Mouse (Mus musculus): Measurements from ENCODE around the gene Dyrk1b.
"Not testable (repeated sequence)": the region's sequence is repeated elsewhere in the genome, so short reads cannot be mapped to it uniquely, and the experiment has no call there.

Dyrk1b gene

GRCm38 (mm10) chr7:28179228-28179627 is at the start of gene Dyrk1b:
Gene Dyrk1b, plus strand, starts transcription at chr7:28179469.
- peak; percentile 99 for DNase-seq (ENCODE audit: low read depth, low spot score)

DNA sequence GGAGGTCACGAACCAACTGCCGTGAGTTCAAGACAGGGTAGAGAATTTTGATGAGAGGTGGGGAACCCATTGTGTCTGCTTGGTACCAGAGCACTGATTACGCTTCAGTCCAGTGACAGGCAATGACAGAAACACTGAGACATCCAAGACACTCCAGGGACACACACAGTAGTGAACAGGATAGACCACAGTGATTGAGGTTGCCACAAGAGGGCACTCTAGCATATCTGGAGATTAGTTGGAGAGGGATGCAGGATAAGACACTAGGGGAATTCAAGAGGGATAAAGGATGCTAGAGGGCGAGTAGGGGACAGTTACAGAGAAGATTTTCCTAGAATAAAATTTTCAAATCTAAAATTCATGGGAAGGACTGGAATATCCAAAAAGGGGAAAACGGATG is 41.7 kb upstream of the Dyrk1b start:
- peak; percentile 60 for DNase-seq (ENCODE audit: low read depth, low spot score)

GRCm38 (mm10) chr7:28148263-28148662 is 31.0 kb upstream of the Dyrk1b start:
- DNase-seq (ENCODE audit: low read depth, low spot score), result peak; percentile 74

DNA sequence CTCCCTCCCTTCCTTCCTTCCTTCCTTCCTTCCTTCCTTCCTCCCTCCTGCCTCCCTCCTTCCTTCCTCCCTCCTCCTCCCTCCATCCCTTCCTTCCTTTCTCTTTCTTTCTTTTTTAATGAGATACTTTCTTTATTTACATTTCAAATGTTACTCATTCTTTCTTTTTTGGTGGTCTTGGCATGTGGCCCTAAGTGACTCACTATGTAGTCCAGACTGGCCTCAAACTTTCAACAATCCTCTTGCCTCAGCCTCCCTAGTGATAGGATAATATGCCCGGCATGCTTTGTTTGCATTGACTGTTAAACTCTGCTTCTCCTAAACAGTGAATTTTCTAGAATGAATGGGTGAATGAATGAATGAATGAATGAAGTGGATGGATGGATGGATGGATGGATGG is 29.4 kb upstream of the Dyrk1b start:
- no peak for DNase-seq (ENCODE audit: low read depth, low spot score)

DNA sequence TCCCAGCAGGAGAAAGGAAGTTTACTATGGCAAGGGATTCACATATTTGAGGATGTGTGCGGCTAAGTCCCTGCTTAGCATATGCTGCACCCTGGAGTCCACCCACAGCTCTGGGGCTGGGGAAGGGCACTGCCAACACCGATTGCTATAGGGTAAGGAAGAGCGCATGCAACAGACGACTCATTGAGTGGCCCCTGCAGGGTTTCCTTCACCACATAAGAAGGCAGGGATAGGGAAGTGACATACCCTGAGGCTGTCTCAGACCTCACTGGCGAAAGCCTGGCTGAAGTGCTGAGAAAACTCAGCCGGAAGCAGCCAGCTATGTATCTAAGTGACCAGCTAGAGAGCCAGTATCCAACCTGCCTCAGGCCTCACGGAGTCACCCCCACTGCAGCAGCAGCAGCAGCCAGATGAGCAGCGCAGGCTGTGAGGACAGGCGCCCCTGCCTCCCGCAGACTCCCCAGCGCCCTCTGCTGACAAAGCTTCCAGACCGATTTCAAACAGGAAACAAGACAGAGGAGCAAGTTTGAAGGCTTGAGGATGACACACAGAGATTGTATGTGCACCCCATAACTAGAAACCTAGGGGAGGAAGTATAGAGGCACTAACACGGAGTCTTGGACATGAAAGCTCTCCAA is 27.6 kb upstream of the Dyrk1b start:
- peak; percentile 32 for DNase-seq (ENCODE audit: low read depth, low spot score)

DNA sequence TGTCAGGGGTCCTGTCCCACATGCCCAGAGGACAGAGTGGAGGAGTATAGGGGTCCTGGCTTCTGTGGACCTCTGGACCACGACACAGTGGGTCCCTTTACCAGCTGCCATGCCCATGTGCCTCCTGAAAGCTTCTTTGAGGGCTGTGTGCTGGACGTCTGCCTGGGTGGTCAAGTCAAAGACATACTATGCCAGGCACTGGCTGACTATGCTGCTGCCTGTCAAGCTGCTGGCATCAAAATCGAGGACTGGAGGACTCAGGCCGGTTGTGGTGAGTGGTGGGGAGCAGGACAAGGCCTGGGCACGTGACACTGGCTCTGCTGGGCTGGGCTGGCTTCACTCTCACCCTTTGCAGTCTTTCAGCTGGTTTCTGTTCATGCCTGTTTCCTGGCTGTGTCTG is 25.7 kb upstream of the Dyrk1b start:
- DNase-seq (ENCODE audit: low read depth, low spot score), result not testable (repeated sequence)

DNA sequence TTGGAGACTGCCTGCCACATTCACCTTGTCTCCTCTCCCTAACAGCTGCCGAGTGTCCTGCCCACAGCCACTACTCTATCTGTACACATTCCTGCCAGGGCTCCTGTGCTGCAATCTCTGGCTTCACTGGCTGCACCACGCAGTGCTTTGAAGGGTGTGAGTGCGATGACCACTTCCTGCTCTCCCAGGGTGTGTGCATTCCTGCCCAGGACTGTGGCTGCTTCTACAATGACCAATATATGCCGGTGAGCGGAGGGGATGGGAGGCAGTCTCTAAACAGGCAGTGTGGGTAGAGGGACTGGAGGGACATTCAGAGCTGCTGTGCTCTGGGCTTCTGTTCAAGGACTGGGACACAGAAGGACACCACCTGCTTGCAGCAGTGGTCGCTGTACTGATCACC is 20.0 kb upstream of the Dyrk1b start:
- DNase-seq (ENCODE audit: low read depth, low spot score), result no peak

DNA sequence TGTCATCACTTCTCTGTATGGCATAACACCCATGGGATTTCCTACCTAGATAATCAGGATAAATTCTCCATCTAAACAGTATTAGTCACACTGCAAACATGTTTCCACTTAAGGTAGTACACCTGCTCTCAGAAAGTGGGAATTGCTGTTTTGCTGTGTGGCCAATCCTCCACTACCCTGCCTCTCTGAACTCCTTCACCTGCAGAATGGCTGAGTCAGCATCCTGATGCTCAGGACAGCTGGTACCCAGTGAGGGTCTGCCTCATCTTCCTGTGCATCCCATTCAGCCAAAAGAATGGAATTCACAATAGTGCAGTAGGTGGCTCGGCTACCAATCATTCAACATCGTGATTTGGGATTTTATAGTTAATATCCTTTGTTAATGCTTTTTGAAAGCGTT is 19.4 kb upstream of the Dyrk1b start:
- no peak for DNase-seq (ENCODE audit: low read depth, low spot score)

- DNase-seq (ENCODE audit: low read depth, low spot score), result no peak
Measured at GRCm38 (mm10) chr7:28161163-28161749, 18.0 kb upstream of the Dyrk1b start.

GRCm38 (mm10) chr7:28165406-28165805 is 13.9 kb upstream of the Dyrk1b start:
- DNase-seq (ENCODE audit: low read depth, low spot score), result no peak

DNA sequence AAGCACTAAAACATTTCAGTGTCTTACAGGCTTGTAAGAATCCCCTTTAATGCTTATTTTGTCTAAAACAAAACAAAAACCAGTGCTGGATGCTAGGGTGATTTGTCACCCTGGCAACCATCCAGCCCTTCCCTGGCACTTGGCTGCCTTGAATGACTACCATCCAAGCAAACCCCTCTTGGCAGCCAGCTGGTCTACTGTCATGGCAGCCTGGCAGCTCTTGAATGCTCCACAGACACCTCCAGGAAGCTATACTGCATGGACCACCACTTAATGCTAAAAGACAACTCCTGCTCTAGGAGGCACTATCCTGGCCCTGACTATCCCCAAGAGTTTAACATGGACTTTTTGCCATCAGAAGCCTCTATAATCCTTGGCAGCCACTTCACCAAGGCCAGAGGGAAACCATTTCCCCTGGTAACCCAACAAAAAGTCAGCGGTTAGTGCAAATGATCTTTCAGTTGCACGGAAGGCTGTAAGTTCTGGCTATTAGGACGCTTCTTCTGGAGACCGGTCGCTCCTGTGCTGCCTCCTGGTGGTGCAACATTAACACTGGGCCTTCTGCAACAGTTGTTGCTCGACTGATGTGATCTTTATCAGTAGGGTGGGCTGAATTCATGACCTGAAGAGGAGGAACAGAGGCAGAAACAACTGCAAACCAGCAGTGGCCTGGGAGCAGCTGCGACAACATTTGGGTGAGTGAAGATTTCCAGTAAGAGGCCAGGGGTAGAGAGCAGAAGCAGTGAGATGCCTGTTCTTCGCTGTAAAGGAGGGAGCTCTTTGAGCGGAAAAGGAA is 10.8 kb upstream of the Dyrk1b start:
- peak; percentile 75 for DNase-seq (ENCODE audit: low read depth, low spot score)

DNA sequence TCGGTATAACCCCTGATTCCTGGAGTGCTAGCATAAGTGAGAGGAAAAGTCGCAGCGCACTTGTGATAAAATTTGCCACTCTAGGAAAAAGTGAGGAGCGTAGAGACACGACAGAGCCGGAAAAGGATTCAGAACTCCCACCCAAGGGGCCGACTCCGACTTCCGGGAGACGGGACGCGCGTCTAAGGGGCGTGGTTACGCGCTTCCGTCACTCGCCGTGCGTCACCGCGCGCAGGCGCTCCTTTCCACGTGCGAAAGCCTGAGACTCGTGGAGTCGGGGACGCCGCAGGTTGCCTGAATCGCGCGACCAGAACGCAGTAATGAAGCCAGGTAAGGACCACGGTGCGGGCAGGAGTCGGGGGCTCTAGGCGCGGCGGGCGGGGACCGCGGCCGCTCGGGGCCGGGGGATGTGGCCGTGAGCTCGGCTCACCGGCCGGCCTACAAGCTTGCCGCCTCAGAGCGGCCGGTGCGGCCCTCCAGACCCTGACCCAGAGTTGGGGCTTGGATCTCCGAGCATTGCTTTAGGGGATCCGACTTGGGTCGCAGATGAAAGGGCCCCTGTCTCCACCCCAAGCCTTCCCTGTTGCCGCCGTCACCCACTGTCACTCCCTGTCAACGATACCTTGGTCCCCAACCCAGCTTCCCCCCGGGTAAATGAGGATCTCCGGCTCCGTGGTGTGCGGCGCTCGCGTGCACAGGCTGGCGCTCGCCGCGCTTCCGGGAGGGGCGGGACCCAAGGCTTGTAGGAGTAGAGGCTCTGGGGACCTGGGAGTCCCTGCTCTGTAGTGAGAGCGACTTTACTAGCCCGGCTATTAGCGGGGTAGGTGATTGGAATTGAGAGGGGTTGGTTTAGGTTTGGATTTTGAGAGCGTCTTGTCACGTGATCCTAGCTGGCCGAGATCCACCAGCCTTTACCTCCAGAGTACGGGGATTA is 9.5 kb upstream of the Dyrk1b start, which contains the start of gene Fbl:
Gene Fbl (plus strand): TSS at position 222 of the 934 bp plus-strand sequence.
- peak; percentile 97 for DNase-seq (ENCODE audit: low read depth, low spot score)

DNA sequence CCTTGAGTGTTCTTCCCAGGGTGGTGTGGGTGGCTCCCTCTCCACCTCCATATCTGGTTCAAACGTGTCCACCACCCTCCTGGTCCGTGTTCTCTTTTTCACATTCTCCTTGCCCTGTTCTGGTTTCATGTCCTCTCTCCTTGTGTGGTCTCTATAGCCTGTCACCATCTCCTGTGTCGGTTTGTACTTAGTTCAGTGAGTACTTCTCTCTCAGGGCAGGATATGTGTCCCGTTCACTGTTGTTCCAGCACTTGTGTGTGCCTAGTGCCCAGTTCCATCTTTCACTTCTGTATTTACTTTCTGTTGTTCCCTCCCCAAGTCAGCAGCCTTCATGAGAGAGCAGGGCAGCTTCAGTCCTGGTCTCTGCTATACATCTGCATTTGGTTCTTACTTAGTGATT is 3.9 kb upstream of the Dyrk1b start:
- DNase-seq (ENCODE audit: low read depth, low spot score), result peak; percentile 17

- peak; percentile 98 for DNase-seq (ENCODE audit: low read depth, low spot score)
Measured at GRCm38 (mm10) chr7:28179741-28180377, 590 bp downstream of the Dyrk1b start.

DNA sequence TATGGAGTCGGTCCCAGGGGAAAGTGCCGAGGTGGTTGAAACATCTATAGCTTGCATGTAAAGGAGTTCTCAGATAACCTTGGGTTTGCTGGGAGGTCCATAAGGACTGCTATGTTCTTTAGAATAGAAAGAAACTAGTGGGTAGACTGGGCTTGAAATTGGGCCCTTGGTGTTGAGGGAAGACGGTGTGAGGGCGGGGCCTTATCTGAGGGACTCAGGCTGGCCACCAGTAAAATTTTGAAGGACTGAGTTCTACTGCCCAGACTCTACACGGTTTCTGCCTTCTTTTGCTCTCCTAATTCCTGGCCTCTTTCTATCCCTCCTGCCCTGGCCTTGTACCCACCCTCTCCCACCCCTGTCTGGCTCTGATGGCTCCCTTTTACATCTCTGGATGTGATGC is 1.6 kb downstream of the Dyrk1b start:
- no peak for DNase-seq (ENCODE audit: low read depth, low spot score)

GRCm38 (mm10) chr7:28181376-28181775 is 2.1 kb downstream of the Dyrk1b start:
- no peak for DNase-seq (ENCODE audit: low read depth, low spot score)

- no peak for DNase-seq (ENCODE audit: low read depth, low spot score)
Measured at GRCm38 (mm10) chr7:28182320-28182719, 3.1 kb downstream of the Dyrk1b start.

DNA sequence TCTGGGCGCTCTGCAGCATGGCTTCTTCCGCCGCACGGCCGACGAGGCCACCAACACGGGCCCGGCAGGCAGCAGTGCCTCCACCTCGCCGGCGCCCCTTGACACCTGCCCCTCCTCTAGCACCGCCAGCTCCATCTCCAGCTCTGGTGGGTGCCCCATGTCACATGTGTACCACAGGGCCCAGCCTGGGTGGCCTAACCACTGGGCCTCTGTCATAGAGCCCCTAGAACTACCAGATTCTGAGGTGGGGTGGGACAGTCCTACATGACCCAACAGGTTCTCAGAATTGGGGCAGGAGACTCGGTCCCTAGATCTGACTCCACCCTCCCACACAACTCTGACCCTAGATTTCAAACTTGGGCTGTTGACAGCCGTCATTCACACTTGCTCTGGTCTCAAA is 6.6 kb downstream of the Dyrk1b start:
- no peak for DNase-seq (ENCODE audit: low read depth, low spot score)

- no peak for DNase-seq (ENCODE audit: low read depth, low spot score)
Measured at GRCm38 (mm10) chr7:28186631-28187030, 7.4 kb downstream of the Dyrk1b start.

DNA sequence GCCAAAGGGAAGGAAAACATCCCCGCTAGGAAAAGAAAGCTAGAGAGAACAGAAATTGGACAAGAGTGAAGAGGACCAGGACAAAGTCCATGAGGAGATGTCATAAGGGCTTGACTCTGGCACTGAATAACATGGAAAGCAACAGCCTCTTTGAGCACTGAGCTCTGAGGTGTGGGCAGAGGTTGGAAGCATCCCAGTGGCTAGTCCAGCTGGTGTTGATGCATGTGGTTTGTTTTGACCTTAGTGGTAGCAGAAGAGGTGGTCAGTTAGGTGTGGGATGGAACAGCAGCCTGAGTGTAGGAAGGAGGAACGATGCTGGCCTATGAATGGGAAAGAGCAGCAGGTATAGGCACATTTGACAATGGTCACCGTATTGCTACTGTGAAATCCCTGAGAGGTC is 12.2 kb downstream of the Dyrk1b start:
- DNase-seq (ENCODE audit: low read depth, low spot score), result no peak

- DNase-seq (ENCODE audit: low read depth, low spot score), result no peak
Measured at GRCm38 (mm10) chr7:28191903-28192302, 12.6 kb downstream of the Dyrk1b start.
